Mouse (Mus musculus) E14TG2a.4 (cell line): ENCODE results near the gene Ncoa1.

ENCODE experiments used
- H3K27me3 ChIP-seq: 2 replicates; pipeline ENCODE4 v1.6.1; 2014; ENCODE audit warnings: low read length, control low read depth; ENCODE audit not compliant: insufficient read depth
- H3K36me3 ChIP-seq: 2 replicates; pipeline ENCODE4 v1.6.1; 2014; ENCODE audit warnings: low read length, control low read depth; ENCODE audit not compliant: insufficient read depth
- H3K4me1 ChIP-seq: replicated peaks from 2 replicates; pipeline ENCODE4 v1.6.1; 2014; ENCODE audit warnings: low read depth, low read length, control low read depth
- H3K4me3 ChIP-seq: replicated peaks from 2 replicates; pipeline ENCODE4 v1.5.1; 2014; ENCODE audit warnings: mild to moderate bottlenecking, low read length
- H3K9me3 ChIP-seq: 2 replicates; pipeline ENCODE4 v1.6.1; 2014; ENCODE audit warnings: low read length, control low read depth
- CTCF ChIP-seq: conservative IDR thresholded peaks from 2 replicates; pipeline ENCODE4 v1.5.1; 2014; ENCODE audit warnings: low read length
- NANOG ChIP-seq: IDR thresholded peaks from 2 replicates; pipeline ENCODE4 v1.6.1; 2014; ENCODE audit warnings: borderline replicate concordance, low read length, mixed read lengths
- POU5F1 ChIP-seq: IDR thresholded peaks from 2 replicates; pipeline ENCODE4 v1.6.1; 2014; ENCODE audit warnings: low read length, borderline replicate concordance

The Ncoa1 gene

DNA sequence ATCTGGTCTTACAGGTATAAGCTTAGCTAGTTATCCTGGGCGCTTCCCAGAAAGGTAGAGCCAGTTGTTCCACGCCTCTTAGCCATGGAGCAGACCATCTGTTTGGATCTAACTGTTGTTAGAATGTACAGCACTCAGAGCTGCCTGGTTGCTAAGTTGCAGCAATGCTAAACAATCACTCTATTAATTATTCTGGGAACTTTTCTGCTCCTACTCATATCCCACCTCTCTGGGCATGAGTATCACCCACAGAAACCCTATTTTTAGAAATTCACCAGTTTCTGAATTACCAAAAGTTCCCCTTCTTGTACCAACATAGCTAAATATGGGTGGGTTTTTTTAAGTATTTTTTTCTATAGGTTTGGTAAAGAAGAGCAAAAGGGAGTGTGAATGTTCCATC lies 43.4 kb downstream of the Ncoa1 start:
- no peaks in the 10 kb centered on the region for H3K27me3 ChIP-seq
- H3K36me3 ChIP-seq = no peaks in the 10 kb centered on the region
- 0 out of 2 replicates have a peak, but pooled peaks cover 4% of the 10 kb centered on the region for H3K4me1 ChIP-seq
- H3K4me3 ChIP-seq = no peak overlapping the region
- no peaks in the 10 kb centered on the region for H3K9me3 ChIP-seq
- no peak for TF ChIP-seq NANOG
- no peak for TF ChIP-seq POU5F1
- no peak for TF ChIP-seq CTCF

DNA sequence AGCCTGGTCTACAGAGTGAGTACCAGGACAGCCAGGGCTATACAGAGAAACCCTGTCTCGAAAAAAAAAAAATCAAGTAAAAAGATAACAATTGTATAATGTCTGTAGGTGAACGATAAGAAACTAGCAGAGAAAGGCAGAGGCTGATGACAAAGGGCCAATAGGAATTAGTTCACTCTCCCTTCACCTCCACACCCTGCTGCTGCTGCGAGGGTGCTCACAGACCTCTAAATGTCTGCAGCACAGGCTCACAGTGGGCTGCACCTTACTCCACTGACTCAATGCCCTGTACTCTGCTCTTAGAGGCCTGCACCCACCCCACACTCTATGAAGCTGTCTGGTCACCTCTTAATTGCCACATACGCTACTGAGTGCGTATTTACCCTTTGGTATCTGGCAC lies 45.0 kb downstream of the Ncoa1 start:
- TF ChIP-seq POU5F1 (no peak), NANOG (no peak), CTCF (no peak)
- H3K4me3 ChIP-seq = no peak overlapping the region
- H3K36me3 ChIP-seq = no peaks in the 10 kb centered on the region
- H3K4me1 ChIP-seq = 0 out of 2 replicates have a peak, but pooled peaks cover 4% of the 10 kb centered on the region
- no peaks in the 10 kb centered on the region for H3K9me3 ChIP-seq
- H3K27me3 ChIP-seq = no peaks in the 10 kb centered on the region

DNA sequence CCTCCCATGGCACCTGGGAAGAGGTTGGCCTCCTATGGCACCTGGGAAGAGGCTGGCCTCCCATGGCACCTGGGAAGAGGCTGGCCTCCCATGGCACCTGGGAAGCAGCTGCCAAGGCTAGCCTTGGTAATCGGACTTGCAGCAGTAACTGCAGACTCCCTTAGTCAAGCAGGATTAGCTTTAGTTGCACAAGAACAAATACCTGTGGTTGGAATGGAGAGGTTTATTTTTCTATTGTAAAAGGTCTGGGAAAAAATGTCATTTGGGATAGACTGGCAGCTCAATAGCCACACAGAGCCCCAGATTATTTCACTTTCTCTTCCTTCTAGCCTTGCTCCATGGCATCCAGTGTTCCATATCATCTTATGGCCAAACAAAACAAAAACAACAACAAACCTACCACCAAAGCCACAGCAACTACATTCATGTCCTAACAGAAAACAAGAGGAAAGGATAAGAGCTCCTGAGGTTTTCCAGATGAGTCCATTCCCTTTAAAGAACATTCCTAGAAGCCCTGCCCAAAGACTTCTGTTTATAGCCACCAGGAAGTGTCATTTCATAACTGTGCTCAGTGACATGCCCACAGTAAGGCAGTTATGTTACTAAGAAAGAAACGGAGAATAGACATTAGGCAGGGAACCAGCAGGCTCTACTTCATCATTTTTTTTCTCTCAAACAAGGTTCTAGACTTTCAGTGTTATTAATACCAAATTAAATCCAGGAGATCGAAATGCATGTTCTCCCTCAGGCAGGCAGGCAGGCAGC lies 46.7 kb downstream of the Ncoa1 start:
- TF ChIP-seq NANOG = no peak
- no peak for TF ChIP-seq CTCF
- TF ChIP-seq POU5F1 = no peak
- no peaks in the 10 kb centered on the region for H3K27me3 ChIP-seq
- no peak overlapping the region for H3K4me3 ChIP-seq
- no peaks in the 10 kb centered on the region for H3K9me3 ChIP-seq
- no peaks in the 10 kb centered on the region for H3K36me3 ChIP-seq
- 0 out of 2 replicates have a peak, but pooled peaks cover 4% of the 10 kb centered on the region for H3K4me1 ChIP-seq

DNA sequence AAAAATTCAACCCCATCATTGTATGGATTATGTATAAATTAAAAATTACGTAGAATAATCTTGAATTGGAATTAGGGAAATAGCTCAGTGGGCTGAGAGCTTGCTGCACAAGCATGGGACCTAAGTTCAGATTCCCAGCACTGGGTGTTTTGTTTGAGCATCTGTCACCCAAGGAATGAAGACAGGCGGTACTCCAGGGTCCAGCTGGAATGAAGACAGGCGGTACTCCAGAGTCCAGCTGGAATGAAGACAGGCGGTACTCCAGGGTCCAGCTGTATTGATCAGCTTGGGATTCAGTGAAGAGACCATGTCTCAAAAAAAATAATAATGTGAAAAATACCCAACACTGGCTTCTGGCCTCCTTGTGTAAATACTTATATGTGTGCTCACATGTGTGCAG lies 58.2 kb downstream of the Ncoa1 start:
- H3K36me3 ChIP-seq = no peaks in the 10 kb centered on the region
- TF ChIP-seq NANOG (no peak), CTCF (no peak), POU5F1 (no peak)
- no peaks in the 10 kb centered on the region for H3K27me3 ChIP-seq
- no peaks in the 10 kb centered on the region for H3K9me3 ChIP-seq
- no peak overlapping the region for H3K4me3 ChIP-seq
- H3K4me1 ChIP-seq = no peaks in the 10 kb centered on the region

DNA sequence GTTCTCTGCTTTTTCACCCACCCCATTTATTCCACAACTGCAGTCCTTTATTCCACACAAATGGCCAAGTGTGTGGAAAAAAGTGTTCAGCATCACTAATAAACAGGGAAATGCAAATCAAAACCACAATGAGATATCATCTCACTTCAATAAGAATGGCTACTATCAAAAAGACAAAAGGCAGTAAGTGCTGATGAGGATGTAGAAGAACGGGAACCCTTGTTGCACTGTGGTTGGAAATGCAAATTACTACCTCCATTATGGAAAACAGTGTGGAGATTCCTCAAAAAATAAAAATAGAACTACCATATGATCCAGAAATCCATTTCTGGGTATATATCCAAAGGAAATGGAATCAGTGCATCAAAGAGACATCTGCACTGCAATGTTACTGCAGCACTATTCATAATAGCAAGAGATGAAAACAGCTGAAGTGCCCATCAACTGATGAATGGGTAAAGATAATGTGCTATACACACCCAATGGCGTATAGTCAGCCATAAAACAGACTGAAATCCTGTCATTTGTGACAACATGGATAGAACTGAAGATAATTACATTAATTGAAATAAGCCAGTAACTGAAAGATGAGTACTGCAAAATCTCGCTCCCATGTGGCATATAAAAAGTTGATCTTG lies 59.2 kb downstream of the Ncoa1 start:
- TF ChIP-seq POU5F1 = no peak
- no peak for TF ChIP-seq CTCF
- no peak for TF ChIP-seq NANOG
- Histone ChIP-seq H3K4me3 (no peak overlapping the region), H3K27me3 (no peaks in the 10 kb centered on the region), H3K4me1 (no peaks in the 10 kb centered on the region), H3K36me3 (no peaks in the 10 kb centered on the region), H3K9me3 (no peaks in the 10 kb centered on the region)

DNA sequence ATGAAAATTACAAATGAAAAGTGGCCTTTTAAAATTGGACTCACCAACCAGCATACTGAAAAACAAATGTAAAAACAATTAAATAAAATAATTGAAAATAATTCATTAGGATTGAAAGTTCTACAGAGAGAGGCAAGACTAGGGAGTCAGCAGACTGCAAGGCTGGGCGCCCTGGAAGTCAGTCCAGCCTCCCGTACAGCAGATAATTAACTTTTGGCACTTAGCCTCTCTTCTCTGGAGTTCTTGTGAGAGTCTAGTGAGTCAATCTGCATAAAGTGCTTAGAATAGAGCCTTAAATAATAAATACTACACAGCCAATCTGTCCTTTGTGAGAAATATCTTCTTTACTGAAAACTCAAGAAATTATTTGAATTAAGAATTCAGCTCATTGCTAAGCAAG lies 69.9 kb downstream of the Ncoa1 start:
- Histone ChIP-seq H3K4me3 (no peak overlapping the region), H3K36me3 (no peaks in the 10 kb centered on the region), H3K9me3 (no peaks in the 10 kb centered on the region), H3K4me1 (peaks cover 8% of the 10 kb centered on the region), H3K27me3 (no peaks in the 10 kb centered on the region)
- TF ChIP-seq CTCF (no peak), NANOG (no peak), POU5F1 (no peak)

DNA sequence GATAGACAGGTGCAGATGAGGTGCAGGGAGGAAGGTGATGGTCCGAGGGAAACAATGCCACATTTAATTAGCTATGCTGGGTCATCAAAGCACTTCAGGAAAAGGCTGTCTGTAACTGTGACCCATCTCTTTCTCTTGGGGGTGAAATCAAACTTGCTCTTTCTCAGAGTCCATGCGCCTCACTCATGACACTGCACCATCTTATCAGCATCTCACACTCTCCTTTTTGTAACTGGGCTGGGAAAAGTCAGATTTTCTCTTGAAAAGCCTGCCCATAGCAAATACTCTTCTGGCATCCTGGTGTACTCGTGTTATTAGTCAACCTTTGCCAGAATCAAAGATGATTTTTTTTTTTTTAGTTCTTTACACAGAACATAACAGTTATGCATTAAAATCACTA lies 70.8 kb downstream of the Ncoa1 start:
- TF ChIP-seq NANOG (no peak), POU5F1 (no peak), CTCF (no peak)
- no peaks in the 10 kb centered on the region for H3K36me3 ChIP-seq

DNA sequence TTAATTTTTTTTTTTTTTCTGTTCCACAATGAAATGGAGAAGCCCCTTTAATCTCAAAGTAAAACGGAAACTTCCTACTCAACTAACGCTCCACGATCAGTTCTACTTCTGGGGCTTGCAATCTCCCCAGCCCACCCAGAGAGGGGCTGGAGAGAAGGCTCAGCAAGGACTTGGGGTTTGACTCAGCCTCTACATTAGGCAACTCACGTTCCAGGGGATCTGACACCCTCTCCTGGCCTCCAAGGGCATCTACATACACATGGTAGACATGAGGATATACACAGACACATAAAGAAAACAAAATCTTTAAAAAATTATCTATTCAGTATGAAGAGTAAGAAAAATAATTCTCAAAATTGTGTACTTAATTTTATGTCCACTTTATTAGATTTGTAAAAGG lies 73.8 kb downstream of the Ncoa1 start:
- no peaks in the 10 kb centered on the region for H3K36me3 ChIP-seq
- TF ChIP-seq NANOG = no peak
- no peak for TF ChIP-seq POU5F1
- TF ChIP-seq CTCF = peak; percentile 14; the same call in 1 of the 2 replicates
- no peaks in the 10 kb centered on the region for H3K27me3 ChIP-seq
- no peaks in the 10 kb centered on the region for H3K9me3 ChIP-seq
- no peak overlapping the region for H3K4me3 ChIP-seq
- peaks cover 13% of the 10 kb centered on the region for H3K4me1 ChIP-seq

More for the DNA sequence above, 70.8 kb downstream of the Ncoa1 start:
- no peaks in the 10 kb centered on the region for H3K27me3 ChIP-seq
- no peaks in the 10 kb centered on the region for H3K9me3 ChIP-seq
- peaks cover 14% of the 10 kb centered on the region for H3K4me1 ChIP-seq
- H3K4me3 ChIP-seq = no peak overlapping the region
